Mouse (Mus musculus) liver, embryonic 12.5 days (tissue): ENCODE results near the gene Dclk1. TPM values are rescaled to one million over a fixed set of nuclear protein-coding genes. Genes with fewer than 3 reads are reported as not detected.

Experiments
- ATAC-seq: fragments of 200-750 bp; cut with Nextera tagmentation; 2 replicates; pipeline ENCODE4 v1.8.0; 2017; ENCODE audit warnings: moderate number of reproducible peaks, mild to moderate bottlenecking, moderate library complexity
- H3K27ac ChIP-seq: fragments of 300-500 bp; sonication (generic); 2 replicates; pipeline ENCODE4 v1.5.1; 2016; ENCODE audit warnings: mild to moderate bottlenecking
- H3K27me3 ChIP-seq: fragments of 300-500 bp; sonication (generic); replicated peaks from 2 replicates; pipeline ENCODE4 v1.6.1; 2016; ENCODE audit warnings: mild to moderate bottlenecking, moderate library complexity
- H3K36me3 ChIP-seq: fragments of 300-500 bp; sonication (generic); 2 replicates; pipeline ENCODE4 v1.6.1; 2016; ENCODE audit warnings: mild to moderate bottlenecking, moderate library complexity
- H3K4me1 ChIP-seq: fragments of 300-500 bp; sonication (generic); 2 replicates; pipeline ENCODE4 v1.6.1; 2016
- H3K4me2 ChIP-seq: fragments of 300-500 bp; sonication (generic); 2 replicates; pipeline ENCODE4 v1.6.1; 2016; ENCODE audit warnings: mild to moderate bottlenecking, moderate library complexity
- H3K4me3 ChIP-seq: fragments of 300-500 bp; sonication (generic); 2 replicates; pipeline ENCODE4 v1.5.1; 2016; ENCODE audit warnings: mild to moderate bottlenecking, moderate library complexity
- H3K9ac ChIP-seq: fragments of 300-500 bp; sonication (generic); 2 replicates; pipeline ENCODE4 v1.6.1; 2016; ENCODE audit warnings: mild to moderate bottlenecking, moderate library complexity
- H3K9me3 ChIP-seq: fragments of 300-500 bp; sonication (generic); replicated peaks from 2 replicates; pipeline ENCODE4 v1.6.1; 2016; ENCODE audit warnings: mild to moderate bottlenecking, moderate library complexity
- WGBS: fragments of 180-500 bp; shearing (Covaris S2); methylation state at CpG from one replicate; pipeline ENCODE4 v1.1.7; 2016; ENCODE audit not compliant: insufficient replicate concordance; 5-methylcytosine and 5-hydroxymethylcytosine counted together
- polyA plus RNA-seq: library from polyadenylated mRNA; unstranded; fragments of >200 nt; fragmentation: Nextera tagmentation; extraction: Ambion mirVana; gene quantifications from 2 replicates; pipeline ENCODE4 v1.2.1, GENCODE M21; 2016

The Dclk1 gene
- polyA plus RNA-seq, 1 experiment from 2014 or later = 1.7 TPM

- Histone ChIP-seq H3K27ac (no peak overlapping the region), H3K4me1 (no peaks in the 10 kb centered on the region), H3K4me2 (no peak overlapping the region), H3K36me3 (no peaks in the 10 kb centered on the region), H3K9ac (no peak overlapping the region), H3K9me3 (no peaks in the 10 kb centered on the region), H3K27me3 (no peaks in the 10 kb centered on the region), H3K4me3 (no peak overlapping the region)
- no peak for ATAC-seq
- 61% methylated on average over 2 of the region's 2 CpGs for WGBS
Measured at GRCm38 (mm10) chr3:55443725-55444124, 201.6 kb downstream of the Dclk1 start.

DNA sequence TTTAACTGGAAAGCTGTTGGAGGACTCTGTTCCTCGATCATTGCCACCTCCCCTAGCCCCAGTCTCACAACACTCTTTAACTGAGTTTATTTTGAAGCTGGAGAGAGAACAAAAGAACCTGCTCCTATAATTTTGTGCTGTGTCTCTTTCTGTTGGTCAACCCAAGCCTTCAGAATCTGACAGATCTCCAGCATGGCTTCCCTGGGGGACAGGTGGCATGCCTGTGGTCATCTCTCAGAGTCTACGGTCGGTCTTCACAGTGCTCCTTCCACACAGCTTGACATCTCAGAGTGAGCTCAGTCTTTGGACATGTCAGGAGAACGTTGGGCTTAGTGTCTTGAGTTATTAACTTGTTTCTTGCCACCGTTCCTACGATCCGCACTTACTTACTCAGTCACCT lies 204.5 kb downstream of the Dclk1 start:
- Histone ChIP-seq H3K27ac (no peak overlapping the region), H3K36me3 (no peaks in the 10 kb centered on the region), H3K4me2 (no peak overlapping the region), H3K4me3 (no peak overlapping the region), H3K9me3 (no peaks in the 10 kb centered on the region), H3K4me1 (no peaks in the 10 kb centered on the region), H3K9ac (no peak overlapping the region), H3K27me3 (no peaks in the 10 kb centered on the region)
- WGBS = 71% methylated on average over 7 of the region's 7 CpGs
- ATAC-seq = no peak

- H3K27me3 ChIP-seq = no peaks in the 10 kb centered on the region
- H3K4me2 ChIP-seq = no peak overlapping the region
- H3K9ac ChIP-seq = no peak overlapping the region
- no peaks in the 10 kb centered on the region for H3K9me3 ChIP-seq
- H3K4me1 ChIP-seq = no peaks in the 10 kb centered on the region
- no peaks in the 10 kb centered on the region for H3K36me3 ChIP-seq
- WGBS = 73% methylated on average over 5 of the region's 5 CpGs
- no peak overlapping the region for H3K4me3 ChIP-seq
- no peak overlapping the region for H3K27ac ChIP-seq
- ATAC-seq = no peak
Measured at GRCm38 (mm10) chr3:55447486-55448460, 205.6 kb downstream of the Dclk1 start.

GRCm38 (mm10) chr3:55449148-55449547 lies 207.0 kb downstream of the Dclk1 start:
- 66% methylated on average over 2 of the region's 2 CpGs for WGBS
- Histone ChIP-seq H3K27me3 (no peaks in the 10 kb centered on the region), H3K4me2 (no peak overlapping the region), H3K4me1 (no peaks in the 10 kb centered on the region), H3K36me3 (no peaks in the 10 kb centered on the region), H3K4me3 (no peak overlapping the region), H3K9me3 (no peaks in the 10 kb centered on the region), H3K9ac (no peak overlapping the region), H3K27ac (no peak overlapping the region)
- ATAC-seq = no peak

- no peak overlapping the region for H3K27ac ChIP-seq
- no peaks in the 10 kb centered on the region for H3K9me3 ChIP-seq
- H3K9ac ChIP-seq = no peak overlapping the region
- ATAC-seq = no peak
- H3K4me3 ChIP-seq = no peak overlapping the region
- H3K4me1 ChIP-seq = no peaks in the 10 kb centered on the region
- H3K36me3 ChIP-seq = no peaks in the 10 kb centered on the region
- H3K27me3 ChIP-seq = no peaks in the 10 kb centered on the region
- 87% methylated on average over 14 of the region's 14 CpGs for WGBS
- no peak overlapping the region for H3K4me2 ChIP-seq
Measured at GRCm38 (mm10) chr3:55451035-55451434, 208.9 kb downstream of the Dclk1 start.

DNA sequence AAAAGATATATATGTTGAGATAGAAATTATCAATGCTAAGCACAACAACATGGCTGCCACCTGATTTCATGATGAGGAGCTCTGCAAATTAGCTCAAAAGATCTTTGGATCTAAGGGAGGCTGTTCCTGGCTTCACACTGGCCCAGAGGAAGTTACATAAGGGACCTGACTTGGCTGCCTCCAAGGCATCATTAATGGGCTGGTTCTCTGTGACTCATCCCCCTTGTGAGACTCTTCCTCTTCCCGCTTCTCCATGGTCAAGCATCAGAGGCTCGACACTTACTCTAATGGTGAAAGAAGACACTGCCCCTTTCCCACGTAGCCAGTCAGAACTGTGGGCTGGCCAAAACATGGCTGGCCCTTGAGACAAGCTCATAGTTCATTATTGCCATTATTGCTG lies 209.7 kb downstream of the Dclk1 start:
- no peak for ATAC-seq
- no peaks in the 10 kb centered on the region for H3K9me3 ChIP-seq
- H3K4me2 ChIP-seq = no peak overlapping the region
- H3K27ac ChIP-seq = no peak overlapping the region
- H3K27me3 ChIP-seq = no peaks in the 10 kb centered on the region
- no peak overlapping the region for H3K9ac ChIP-seq
- H3K36me3 ChIP-seq = no peaks in the 10 kb centered on the region
- 44% methylated on average over 3 of the region's 3 CpGs for WGBS
- no peaks in the 10 kb centered on the region for H3K4me1 ChIP-seq
- no peak overlapping the region for H3K4me3 ChIP-seq

GRCm38 (mm10) chr3:55452464-55452863 lies 210.3 kb downstream of the Dclk1 start:
- no peak overlapping the region for H3K27ac ChIP-seq
- H3K9me3 ChIP-seq = no peaks in the 10 kb centered on the region

GRCm38 (mm10) chr3:55461092-55461491 lies 218.9 kb downstream of the Dclk1 start:
- no peak overlapping the region for H3K9ac ChIP-seq
- no peak overlapping the region for H3K27ac ChIP-seq
- H3K9me3 ChIP-seq = no peaks in the 10 kb centered on the region
- no peaks in the 10 kb centered on the region for H3K36me3 ChIP-seq
- no peaks in the 10 kb centered on the region for H3K27me3 ChIP-seq
- ATAC-seq = no peak
- WGBS = 55% methylated on average over 3 of the region's 3 CpGs
- H3K4me1 ChIP-seq = no peaks in the 10 kb centered on the region
- no peak overlapping the region for H3K4me3 ChIP-seq
- H3K4me2 ChIP-seq = no peak overlapping the region

More at GRCm38 (mm10) chr3:55452464-55452863, 210.3 kb downstream of the Dclk1 start:
- no peaks in the 10 kb centered on the region for H3K27me3 ChIP-seq
- H3K4me1 ChIP-seq = no peaks in the 10 kb centered on the region
- no peak for ATAC-seq
- no peak overlapping the region for H3K4me3 ChIP-seq
- H3K9ac ChIP-seq = no peak overlapping the region
- H3K36me3 ChIP-seq = no peaks in the 10 kb centered on the region
- 70% methylated on average over 2 of the region's 2 CpGs for WGBS
- no peak overlapping the region for H3K4me2 ChIP-seq

- 7% methylated on average over 17 of the region's 17 CpGs for WGBS
- H3K9ac ChIP-seq = no peak overlapping the region
- H3K4me3 ChIP-seq = no peak overlapping the region
Measured at GRCm38 (mm10) chr3:55461685-55462655, 219.8 kb downstream of the Dclk1 start.

GRCm38 (mm10) chr3:55462904-55463668 lies 220.9 kb downstream of the Dclk1 start:
- no peak overlapping the region for H3K4me3 ChIP-seq
- H3K9ac ChIP-seq = no peak overlapping the region
- no peaks in the 10 kb centered on the region for H3K4me1 ChIP-seq
- 73% methylated on average over 4 of the region's 4 CpGs for WGBS
- H3K27me3 ChIP-seq = no peaks in the 10 kb centered on the region
- H3K9me3 ChIP-seq = no peaks in the 10 kb centered on the region
- no peak overlapping the region for H3K4me2 ChIP-seq
- no peaks in the 10 kb centered on the region for H3K36me3 ChIP-seq
- no peak for ATAC-seq
- no peak overlapping the region for H3K27ac ChIP-seq

More at GRCm38 (mm10) chr3:55461685-55462655, 219.8 kb downstream of the Dclk1 start:
- Histone ChIP-seq H3K27ac (no peak overlapping the region), H3K9me3 (no peaks in the 10 kb centered on the region), H3K4me1 (no peaks in the 10 kb centered on the region), H3K36me3 (no peaks in the 10 kb centered on the region), H3K27me3 (no peaks in the 10 kb centered on the region), H3K4me2 (peak overlapping the region; percentile 35)
- no peak for ATAC-seq

DNA sequence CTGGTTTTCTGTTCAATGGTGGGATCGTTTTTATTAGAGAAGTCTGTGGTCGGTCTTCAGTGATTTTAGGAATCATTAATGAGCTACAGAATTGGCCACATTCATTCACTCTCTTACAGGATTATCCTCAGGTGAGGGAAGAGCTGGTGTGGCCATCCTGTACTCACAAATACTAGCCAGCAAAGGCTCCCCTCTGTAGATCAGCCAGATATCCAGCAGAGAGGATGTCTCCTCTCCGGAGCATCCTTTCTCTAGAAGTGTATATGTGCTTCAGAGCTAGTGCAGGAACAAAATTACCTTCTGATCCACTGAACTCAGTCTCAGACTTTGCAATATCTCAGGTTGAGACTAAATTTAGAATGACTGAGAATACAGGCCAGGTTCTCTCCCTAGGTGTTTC lies 222.1 kb downstream of the Dclk1 start:
- no peak overlapping the region for H3K4me2 ChIP-seq
- no peak for ATAC-seq
- no peaks in the 10 kb centered on the region for H3K4me1 ChIP-seq
- no peak overlapping the region for H3K9ac ChIP-seq
- H3K4me3 ChIP-seq = no peak overlapping the region
- no peaks in the 10 kb centered on the region for H3K9me3 ChIP-seq
- 59% methylated on average over 3 of the region's 3 CpGs for WGBS
- H3K27me3 ChIP-seq = no peaks in the 10 kb centered on the region
- H3K27ac ChIP-seq = no peak overlapping the region
- no peaks in the 10 kb centered on the region for H3K36me3 ChIP-seq
